Mouse (Mus musculus): ENCODE measurements at regions not wholly inside any gene's neighbourhood (a gene's known extent, or its start where the extent isn't known, plus 50 kb on each side); places are given as distances from the start of the nearest gene placed in this dataset.

GRCm38 (mm10) chr10:24493936-24494335 is 101.3 kb upstream of the Ccn2 start:
- H3K27ac ChIP-seq: peak overlapping the region; percentile 70; the same call in 1 of the 2 replicates
- no peak overlapping the region for H3K4me3 ChIP-seq (replicated peaks; ENCODE audit: low read depth, low read length)
- no peaks in the 10 kb centered on the region for H3K9me3 ChIP-seq (replicated peaks; ENCODE audit: low read length)
- DNase-seq (ENCODE audit: low spot score) (peak; percentile 85), ATAC-seq (replicated peaks; ENCODE audit: low FRiP score, low read depth) (no peak)
- H3K27me3 ChIP-seq (ENCODE audit: insufficient read depth, low read length): no peaks in the 10 kb centered on the region
- 0 out of 2 replicates have a peak, but pooled peaks cover 2% of the 10 kb centered on the region for H3K4me1 ChIP-seq (replicated peaks; ENCODE audit: insufficient read depth, low read length)
- H3K9ac ChIP-seq (ENCODE audit: low read depth, low read length): no peak overlapping the region
- WGBS: 38% methylated on average over 6 of the region's 6 CpGs
- no peak overlapping the region; the same call in 1 of the 2 replicates for H3K4me2 ChIP-seq (ENCODE audit: low read length)
- no peak for TF ChIP-seq CTCF (IDR thresholded peaks at IDR 0.05; ENCODE audit: low read depth)
- no peaks in the 10 kb centered on the region for H3K36me3 ChIP-seq (ENCODE audit: insufficient read depth, low read length)

- no peak for TF ChIP-seq CTCF (IDR thresholded peaks at IDR 0.05; ENCODE audit: low read depth)
- no peak for ATAC-seq (replicated peaks; ENCODE audit: low FRiP score, low read depth)
- no peak overlapping the region for H3K4me2 ChIP-seq (ENCODE audit: low read length)
- H3K9me3 ChIP-seq (replicated peaks; ENCODE audit: low read length): no peaks in the 10 kb centered on the region
- DNase-seq (ENCODE audit: low spot score): no peak
- H3K9ac ChIP-seq (ENCODE audit: low read depth, low read length): no peak overlapping the region
- H3K27ac ChIP-seq: no peak overlapping the region
- no peaks in the 10 kb centered on the region for H3K27me3 ChIP-seq (ENCODE audit: insufficient read depth, low read length)
- no peaks in the 10 kb centered on the region for H3K36me3 ChIP-seq (ENCODE audit: insufficient read depth, low read length)
- no peak overlapping the region for H3K4me3 ChIP-seq (replicated peaks; ENCODE audit: low read depth, low read length)
- H3K4me1 ChIP-seq (replicated peaks; ENCODE audit: insufficient read depth, low read length): no peaks in the 10 kb centered on the region
- 81% methylated on average over 11 of the region's 11 CpGs for WGBS
These were observed 75.3 kb upstream of the Ccn2 start for GRCm38 (mm10) chr10:24519795-24520512.

- TF ChIP-seq CTCF (IDR thresholded peaks at IDR 0.05; ENCODE audit: low read depth): no peak
- H3K27me3 ChIP-seq (ENCODE audit: insufficient read depth, low read length): no peaks in the 10 kb centered on the region
- H3K4me3 ChIP-seq (replicated peaks; ENCODE audit: low read depth, low read length): no peak overlapping the region
- no peaks in the 10 kb centered on the region for H3K9me3 ChIP-seq (replicated peaks; ENCODE audit: low read length)
- no peaks in the 10 kb centered on the region for H3K36me3 ChIP-seq (ENCODE audit: insufficient read depth, low read length)
- DNase-seq (ENCODE audit: low spot score) (no peak), ATAC-seq (replicated peaks; ENCODE audit: low FRiP score, low read depth) (no peak)
- H3K4me1 ChIP-seq (replicated peaks; ENCODE audit: insufficient read depth, low read length): no peaks in the 10 kb centered on the region
- no peak overlapping the region for H3K4me2 ChIP-seq (ENCODE audit: low read length)
- WGBS: 69% methylated on average over 3 of the region's 3 CpGs
- H3K27ac ChIP-seq: no peak overlapping the region
- H3K9ac ChIP-seq (ENCODE audit: low read depth, low read length): no peak overlapping the region
These were observed 74.7 kb upstream of the Ccn2 start for GRCm38 (mm10) chr10:24520515-24520914.

- no peak overlapping the region for H3K4me2 ChIP-seq (ENCODE audit: low read length)
- no peaks in the 10 kb centered on the region for H3K9me3 ChIP-seq (replicated peaks; ENCODE audit: low read length)
- 78% methylated on average over 2 of the region's 2 CpGs for WGBS
- DNase-seq (ENCODE audit: low spot score) (no peak), ATAC-seq (replicated peaks; ENCODE audit: low FRiP score, low read depth) (no peak)
- H3K27ac ChIP-seq: no peak overlapping the region
- H3K4me1 ChIP-seq (replicated peaks; ENCODE audit: insufficient read depth, low read length): no peaks in the 10 kb centered on the region
- H3K4me3 ChIP-seq (replicated peaks; ENCODE audit: low read depth, low read length): no peak overlapping the region
- no peaks in the 10 kb centered on the region for H3K36me3 ChIP-seq (ENCODE audit: insufficient read depth, low read length)
- no peak overlapping the region for H3K9ac ChIP-seq (ENCODE audit: low read depth, low read length)
- no peaks in the 10 kb centered on the region for H3K27me3 ChIP-seq (ENCODE audit: insufficient read depth, low read length)
- no peak for TF ChIP-seq CTCF (IDR thresholded peaks at IDR 0.05; ENCODE audit: low read depth)
These were observed 62.5 kb upstream of the Ccn2 start for GRCm38 (mm10) chr10:24532776-24533175.

GRCm38 (mm10) chr10:24534901-24535300 is 60.3 kb upstream of the Ccn2 start:
- WGBS: 92% methylated on average over 11 of the region's 11 CpGs
- H3K4me1 ChIP-seq (replicated peaks; ENCODE audit: insufficient read depth, low read length): no peaks in the 10 kb centered on the region
- no peak for DNase-seq (ENCODE audit: low spot score)
- no peak overlapping the region for H3K27ac ChIP-seq
- no peak for ATAC-seq (replicated peaks; ENCODE audit: low FRiP score, low read depth)
- no peaks in the 10 kb centered on the region for H3K9me3 ChIP-seq (replicated peaks; ENCODE audit: low read length)
- no peak for TF ChIP-seq CTCF (IDR thresholded peaks at IDR 0.05; ENCODE audit: low read depth)
- H3K4me2 ChIP-seq (ENCODE audit: low read length): no peak overlapping the region
- no peak overlapping the region for H3K4me3 ChIP-seq (replicated peaks; ENCODE audit: low read depth, low read length)
- no peak overlapping the region for H3K9ac ChIP-seq (ENCODE audit: low read depth, low read length)
- H3K27me3 ChIP-seq (ENCODE audit: insufficient read depth, low read length): no peaks in the 10 kb centered on the region
- no peaks in the 10 kb centered on the region for H3K36me3 ChIP-seq (ENCODE audit: insufficient read depth, low read length)

- Histone ChIP-seq H3K9me3 (replicated peaks; ENCODE audit: low read length) (no peaks in the 10 kb centered on the region), H3K4me3 (replicated peaks; ENCODE audit: low read depth, low read length) (no peak overlapping the region), H3K27me3 (ENCODE audit: insufficient read depth, low read length) (no peaks in the 10 kb centered on the region), H3K36me3 (ENCODE audit: insufficient read depth, low read length) (no peaks in the 10 kb centered on the region), H3K4me1 (replicated peaks; ENCODE audit: insufficient read depth, low read length) (no peaks in the 10 kb centered on the region), H3K27ac (no peak overlapping the region), H3K4me2 (ENCODE audit: low read length) (no peak overlapping the region), H3K9ac (ENCODE audit: low read depth, low read length) (no peak overlapping the region)
- ATAC-seq (replicated peaks; ENCODE audit: low FRiP score, low read depth) (no peak), DNase-seq (ENCODE audit: low spot score) (no peak)
- 87% methylated on average over 6 of the region's 6 CpGs for WGBS
- TF ChIP-seq CTCF (IDR thresholded peaks at IDR 0.05; ENCODE audit: low read depth): no peak
These were observed 59.8 kb upstream of the Ccn2 start for GRCm38 (mm10) chr10:24535461-24535860.

- no peak overlapping the region for H3K9ac ChIP-seq (ENCODE audit: low read depth, low read length)
- no peak overlapping the region for H3K4me2 ChIP-seq (ENCODE audit: low read length)
- DNase-seq (ENCODE audit: low spot score) (no peak), ATAC-seq (replicated peaks; ENCODE audit: low FRiP score, low read depth) (no peak)
- no peaks in the 10 kb centered on the region for H3K4me1 ChIP-seq (replicated peaks; ENCODE audit: insufficient read depth, low read length)
- H3K27ac ChIP-seq: no peak overlapping the region
- no peak for TF ChIP-seq CTCF (IDR thresholded peaks at IDR 0.05; ENCODE audit: low read depth)
- no peaks in the 10 kb centered on the region for H3K36me3 ChIP-seq (ENCODE audit: insufficient read depth, low read length)
- 74% methylated on average over 4 of the region's 4 CpGs for WGBS
- H3K9me3 ChIP-seq (replicated peaks; ENCODE audit: low read length): no peaks in the 10 kb centered on the region
- no peak overlapping the region for H3K4me3 ChIP-seq (replicated peaks; ENCODE audit: low read depth, low read length)
- H3K27me3 ChIP-seq (ENCODE audit: insufficient read depth, low read length): no peaks in the 10 kb centered on the region
These were observed 53.3 kb upstream of the Ccn2 start for GRCm38 (mm10) chr10:24541990-24542389.

Data from kidney, postnatal 0 days (tissue).